Mouse (Mus musculus): ENCODE measurements around the gene Aox2. TPM values are rescaled to one million over a fixed set of nuclear protein-coding genes. Genes with fewer than 3 reads are reported as not detected.

Gene Aox2
- polyA plus RNA-seq, 1 experiment from 2014 or later, result 0.02 TPM

GRCm38 (mm10) chr1:58395341-58395740 is 117.2 kb downstream of the Aox2 start:
- Histone ChIP-seq H3K36me3 (ENCODE audit: insufficient read depth, low read length) (peaks cover 25% of the 10 kb centered on the region; the same call in 1 of the 2 replicates), H3K9me3 (ENCODE audit: low read length) (no peaks in the 10 kb centered on the region), H3K27ac (ENCODE audit: low read length) (no peak overlapping the region), H3K27me3 (replicated peaks; ENCODE audit: insufficient read depth, low read length) (no peaks in the 10 kb centered on the region), H3K4me1 (ENCODE audit: insufficient read depth, low read depth, low read length) (peaks cover 5% of the 10 kb centered on the region; the same call in 1 of the 2 replicates), H3K9ac (replicated peaks; ENCODE audit: low read depth) (no peak overlapping the region), H3K4me2 (replicated peaks; ENCODE audit: low read depth, low read length) (no peak overlapping the region), H3K4me3 (ENCODE audit: low read depth, low read length) (no peak overlapping the region)
- DNase-seq (ENCODE audit: low spot score), result no peak
- no peak for TF ChIP-seq EP300 (IDR thresholded peaks at IDR 0.05)
- 0 out of 2 replicates have a peak, but pooled peaks have one; percentile 12 for TF ChIP-seq CTCF (IDR thresholded peaks at IDR 0.05)
- ATAC-seq, result no peak
- WGBS, result 92% methylated on average over 3 of the region's 3 CpGs

- Histone ChIP-seq H3K9ac (replicated peaks; ENCODE audit: low read depth) (no peak overlapping the region), H3K4me2 (replicated peaks; ENCODE audit: low read depth, low read length) (no peak overlapping the region), H3K4me1 (ENCODE audit: insufficient read depth, low read depth, low read length) (peaks cover 4% of the 10 kb centered on the region; the same call in 1 of the 2 replicates), H3K4me3 (ENCODE audit: low read depth, low read length) (no peak overlapping the region), H3K36me3 (ENCODE audit: insufficient read depth, low read length) (peaks cover 32% of the 10 kb centered on the region; the same call in 1 of the 2 replicates), H3K27ac (ENCODE audit: low read length) (no peak overlapping the region), H3K27me3 (replicated peaks; ENCODE audit: insufficient read depth, low read length) (no peaks in the 10 kb centered on the region), H3K9me3 (ENCODE audit: low read length) (no peaks in the 10 kb centered on the region)
- 96% methylated on average over 1 of the region's 1 CpGs for WGBS
- no peak for DNase-seq (ENCODE audit: low spot score)
- TF ChIP-seq EP300 (IDR thresholded peaks at IDR 0.05), result no peak
- peak; percentile 45 for TF ChIP-seq CTCF (IDR thresholded peaks at IDR 0.05)
- ATAC-seq, result no peak
These were observed 118.1 kb downstream of the Aox2 start for GRCm38 (mm10) chr1:58396179-58396578.

- ATAC-seq (no peak), DNase-seq (ENCODE audit: low spot score) (no peak)
- H3K4me2 ChIP-seq (replicated peaks; ENCODE audit: low read depth, low read length), result no peak overlapping the region
- no peaks in the 10 kb centered on the region for H3K9me3 ChIP-seq (ENCODE audit: low read length)
- no peak overlapping the region for H3K4me3 ChIP-seq (ENCODE audit: low read depth, low read length)
- TF ChIP-seq EP300 (IDR thresholded peaks at IDR 0.05) (no peak), CTCF (IDR thresholded peaks at IDR 0.05) (no peak)
- WGBS, result 95% methylated on average over 6 of the region's 6 CpGs
- peaks cover 44% of the 10 kb centered on the region; the same call in 1 of the 2 replicates for H3K36me3 ChIP-seq (ENCODE audit: insufficient read depth, low read length)
- H3K9ac ChIP-seq (replicated peaks; ENCODE audit: low read depth), result no peak overlapping the region
- no peaks in the 10 kb centered on the region for H3K27me3 ChIP-seq (replicated peaks; ENCODE audit: insufficient read depth, low read length)
- no peaks in the 10 kb centered on the region for H3K4me1 ChIP-seq (ENCODE audit: insufficient read depth, low read depth, low read length)
- no peak overlapping the region for H3K27ac ChIP-seq (ENCODE audit: low read length)
These were observed 119.6 kb downstream of the Aox2 start for GRCm38 (mm10) chr1:58397731-58398130.

GRCm38 (mm10) chr1:58401396-58401795 is 123.3 kb downstream of the Aox2 start:
- H3K9ac ChIP-seq (replicated peaks; ENCODE audit: low read depth), result no peak overlapping the region
- H3K4me3 ChIP-seq (ENCODE audit: low read depth, low read length), result no peak overlapping the region
- H3K27ac ChIP-seq (ENCODE audit: low read length), result no peak overlapping the region
- ATAC-seq (no peak), DNase-seq (ENCODE audit: low spot score) (peak; percentile 31)
- H3K36me3 ChIP-seq (ENCODE audit: insufficient read depth, low read length), result peaks cover 53% of the 10 kb centered on the region; the same call in 1 of the 2 replicates
- 88% methylated on average over 6 of the region's 6 CpGs for WGBS
- no peak overlapping the region for H3K4me2 ChIP-seq (replicated peaks; ENCODE audit: low read depth, low read length)
- H3K4me1 ChIP-seq (ENCODE audit: insufficient read depth, low read depth, low read length), result no peaks in the 10 kb centered on the region
- TF ChIP-seq EP300 (IDR thresholded peaks at IDR 0.05) (no peak), CTCF (IDR thresholded peaks at IDR 0.05) (no peak)
- no peaks in the 10 kb centered on the region for H3K27me3 ChIP-seq (replicated peaks; ENCODE audit: insufficient read depth, low read length)
- no peaks in the 10 kb centered on the region for H3K9me3 ChIP-seq (ENCODE audit: low read length)

GRCm38 (mm10) chr1:58403745-58404144 is 125.6 kb downstream of the Aox2 start:
- H3K27me3 ChIP-seq (replicated peaks; ENCODE audit: insufficient read depth, low read length), result no peaks in the 10 kb centered on the region
- 94% methylated on average over 5 of the region's 5 CpGs for WGBS
- H3K9me3 ChIP-seq (ENCODE audit: low read length), result no peaks in the 10 kb centered on the region
- ATAC-seq (no peak), DNase-seq (ENCODE audit: low spot score) (no peak)
- H3K36me3 ChIP-seq (ENCODE audit: insufficient read depth, low read length), result peaks cover 38% of the 10 kb centered on the region; the same call in 1 of the 2 replicates
- no peak overlapping the region for H3K4me2 ChIP-seq (replicated peaks; ENCODE audit: low read depth, low read length)
- no peaks in the 10 kb centered on the region for H3K4me1 ChIP-seq (ENCODE audit: insufficient read depth, low read depth, low read length)
- no peak for TF ChIP-seq CTCF (IDR thresholded peaks at IDR 0.05)
- TF ChIP-seq EP300 (IDR thresholded peaks at IDR 0.05), result no peak
- no peak overlapping the region for H3K9ac ChIP-seq (replicated peaks; ENCODE audit: low read depth)
- no peak overlapping the region for H3K4me3 ChIP-seq (ENCODE audit: low read depth, low read length)
- H3K27ac ChIP-seq (ENCODE audit: low read length), result no peak overlapping the region

GRCm38 (mm10) chr1:58407321-58407720 is 129.2 kb downstream of the Aox2 start:
- Histone ChIP-seq H3K4me2 (replicated peaks; ENCODE audit: low read depth, low read length) (no peak overlapping the region), H3K27me3 (replicated peaks; ENCODE audit: insufficient read depth, low read length) (no peaks in the 10 kb centered on the region), H3K27ac (ENCODE audit: low read length) (no peak overlapping the region), H3K9ac (replicated peaks; ENCODE audit: low read depth) (no peak overlapping the region), H3K4me1 (ENCODE audit: insufficient read depth, low read depth, low read length) (no peaks in the 10 kb centered on the region), H3K9me3 (ENCODE audit: low read length) (no peaks in the 10 kb centered on the region), H3K4me3 (ENCODE audit: low read depth, low read length) (no peak overlapping the region), H3K36me3 (ENCODE audit: insufficient read depth, low read length) (peaks cover 34% of the 10 kb centered on the region; the same call in 1 of the 2 replicates)
- no peak for TF ChIP-seq EP300 (IDR thresholded peaks at IDR 0.05)
- TF ChIP-seq CTCF (IDR thresholded peaks at IDR 0.05), result no peak
- DNase-seq (ENCODE audit: low spot score) (no peak), ATAC-seq (no peak)
- 97% methylated on average over 7 of the region's 7 CpGs for WGBS

- Histone ChIP-seq H3K4me3 (ENCODE audit: low read depth, low read length) (no peak overlapping the region), H3K4me1 (ENCODE audit: insufficient read depth, low read depth, low read length) (no peaks in the 10 kb centered on the region), H3K4me2 (replicated peaks; ENCODE audit: low read depth, low read length) (no peak overlapping the region), H3K9me3 (ENCODE audit: low read length) (no peaks in the 10 kb centered on the region), H3K9ac (replicated peaks; ENCODE audit: low read depth) (no peak overlapping the region), H3K27me3 (replicated peaks; ENCODE audit: insufficient read depth, low read length) (no peaks in the 10 kb centered on the region), H3K36me3 (ENCODE audit: insufficient read depth, low read length) (peaks cover 30% of the 10 kb centered on the region; the same call in 1 of the 2 replicates), H3K27ac (ENCODE audit: low read length) (no peak overlapping the region)
- no peak for ATAC-seq
- WGBS, result 76% methylated on average over 6 of the region's 6 CpGs
- DNase-seq (ENCODE audit: low spot score), result no peak
- TF ChIP-seq CTCF (IDR thresholded peaks at IDR 0.05), result no peak
- no peak for TF ChIP-seq EP300 (IDR thresholded peaks at IDR 0.05)
These were observed 130.0 kb downstream of the Aox2 start for GRCm38 (mm10) chr1:58408141-58408540.

All from lung, postnatal 0 days (tissue).